Mouse (Mus musculus): ENCODE measurements around the gene Lgr4.

DNA sequence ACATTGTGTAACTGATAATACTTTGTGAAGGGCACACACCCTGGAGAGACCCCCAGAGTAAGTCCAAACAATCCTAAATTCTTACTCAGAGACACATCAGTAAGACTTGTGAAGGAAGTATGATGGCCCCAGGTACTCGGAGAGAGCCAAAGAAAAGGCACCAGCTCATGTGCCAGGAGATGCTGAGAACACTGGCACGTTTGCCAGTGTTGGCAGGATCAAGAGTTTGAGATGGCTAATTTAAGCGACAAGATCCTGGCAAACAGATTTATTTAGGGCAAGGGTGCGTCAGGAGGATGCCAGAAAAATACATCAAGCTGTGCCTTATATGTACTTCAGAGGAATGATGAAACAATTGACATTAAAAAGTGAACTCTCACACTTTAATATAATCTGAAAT is 32.9 kb upstream of the Lgr4 start:
- TF ChIP-seq GATA1 (IDR thresholded peaks at IDR 0.05; ENCODE audit: borderline replicate concordance, low read length) = no peak
- TF ChIP-seq FLI1 (IDR thresholded peaks at IDR 0.05; ENCODE audit: low read length) = no peak

All from megakaryocyte, embryonic 14.5 days (primary cell).